Mouse (Mus musculus) myocyte (in vitro differentiated cells): ENCODE data around the gene Slx.
"Not testable (repeated sequence)": the region's sequence is repeated elsewhere in the genome, so short reads cannot be mapped to it uniquely, and the experiment has no call there.

Experiments
- CEBPB ChIP-seq: IDR thresholded peaks from 2 replicates; pipeline ENCODE4 v1.6.1; 2011; ENCODE audit warnings: mild to moderate bottlenecking, moderate library complexity; ENCODE audit not compliant: poor library complexity, insufficient read depth, severe bottlenecking
- POLR2A ChIP-seq: IDR thresholded peaks from one replicate; pipeline ENCODE4 v1.6.1; 2011; ENCODE audit warnings: low read depth, mild to moderate bottlenecking, control low read depth, moderate library complexity; ENCODE audit not compliant: insufficient read length
- REST ChIP-seq: IDR thresholded peaks from one replicate; pipeline ENCODE4 v1.6.1; 2011; ENCODE audit warnings: mild to moderate bottlenecking, control low read depth, moderate library complexity; ENCODE audit not compliant: insufficient read depth, insufficient read length
- USF1 ChIP-seq: IDR thresholded peaks from one replicate; pipeline ENCODE4 v1.6.1; 2011; ENCODE audit warnings: low read depth, mild to moderate bottlenecking, control low read depth, moderate library complexity

GRCm38 (mm10) chrX:26545465-26545864 lies at the start of gene Slx:
- not testable (repeated sequence) for TF ChIP-seq REST, USF1, POLR2A, CEBPB
